Mouse (Mus musculus): Measurements from ENCODE around the gene Tcap.

GRCm38 (mm10) chr11:98358161-98359083, 25.2 kb upstream of the Tcap start, which contains the start of gene Stard3:
- TF ChIP-seq CTCF (IDR thresholded peaks at IDR 0.05; ENCODE audit: insufficient read depth, low read length) (no peak), POLR2A (IDR thresholded peaks at IDR 0.05; ENCODE audit: borderline replicate concordance, extremely low read depth, low read depth, low read length) (peak; percentile 73)
